Mouse (Mus musculus) lung, adult 2 months (tissue): ENCODE results near the gene Wdr5.

Source experiments
- CTCF ChIP-seq: fragments of 200-500 bp; IDR thresholded peaks from 2 replicates; pipeline ENCODE4 v1.5.1; 2011; ENCODE audit warnings: mild to moderate bottlenecking, low read length, control low read depth; ENCODE audit not compliant: insufficient read depth
- POLR2A ChIP-seq: fragments of 200-500 bp; IDR thresholded peaks from 2 replicates; pipeline ENCODE4 v1.6.1; 2011; ENCODE audit warnings: low read depth, mild to moderate bottlenecking, control low read depth, low read length, borderline replicate concordance; ENCODE audit errors: extremely low read depth

GRCm38 (mm10) chr2:27548664-27549369 lies 33.9 kb downstream of the Wdr5 start:
- TF ChIP-seq POLR2A, result no peak
- no peak for TF ChIP-seq CTCF
